Mouse (Mus musculus) intestine, postnatal 0 days (tissue): ENCODE measurements at regions not wholly inside any gene's neighbourhood (a gene's known extent, or its start where the extent isn't known, plus 50 kb on each side); places are given as distances from the start of the nearest gene placed in this dataset.

Experiments used
- ATAC-seq: fragments of 200-750 bp; cut with Nextera tagmentation; 2 replicates; pipeline ENCODE4 v1.8.0; 2017; ENCODE audit warnings: mild to moderate bottlenecking, moderate TSS enrichment, moderate library complexity
- H3K27ac ChIP-seq: fragments of 300-500 bp; sonication (generic); 2 replicates; pipeline ENCODE4 v1.5.1; 2014; ENCODE audit warnings: mild to moderate bottlenecking, low read depth, low read length, moderate library complexity
- H3K27me3 ChIP-seq: fragments of 300-500 bp; sonication (generic); replicated peaks from 2 replicates; pipeline ENCODE4 v1.6.1; 2014; ENCODE audit warnings: low read length, mixed read lengths; ENCODE audit not compliant: control insufficient read depth, insufficient read depth
- H3K36me3 ChIP-seq: fragments of 300-500 bp; sonication (generic); 2 replicates; pipeline ENCODE4 v1.6.1; 2014; ENCODE audit warnings: mild to moderate bottlenecking, moderate library complexity; ENCODE audit not compliant: control insufficient read depth, insufficient read depth
- H3K4me1 ChIP-seq: fragments of 300-500 bp; sonication (generic); replicated peaks from 2 replicates; pipeline ENCODE4 v1.6.1; 2014; ENCODE audit warnings: antibody characterized with exemption, low read length, mixed read lengths; ENCODE audit not compliant: control insufficient read depth, insufficient read depth
- H3K4me2 ChIP-seq: fragments of 300-500 bp; sonication (generic); replicated peaks from 2 replicates; pipeline ENCODE4 v1.6.1; 2014; ENCODE audit warnings: low read depth, mild to moderate bottlenecking, moderate library complexity
- H3K4me3 ChIP-seq: fragments of 300-500 bp; sonication (generic); 2 replicates; pipeline ENCODE4 v1.5.1; 2014; ENCODE audit warnings: low read depth, low read length
- H3K9ac ChIP-seq: fragments of 300-500 bp; sonication (generic); 2 replicates; pipeline ENCODE4 v1.6.1; 2014; ENCODE audit warnings: mild to moderate bottlenecking, low read depth, low read length
- H3K9me3 ChIP-seq: fragments of 300-500 bp; sonication (generic); 2 replicates; pipeline ENCODE4 v1.6.1; 2016; ENCODE audit warnings: mixed run types; ENCODE audit not compliant: control insufficient read depth
- CTCF ChIP-seq: sonication (generic); IDR thresholded peaks from 2 replicates; pipeline ENCODE4 v1.5.1; 2016; ENCODE audit warnings: low read depth, mild to moderate bottlenecking, control low read depth, antibody characterized with exemption, moderate library complexity
- WGBS: fragments of 180-500 bp; shearing (Covaris S2); extraction: QIAGEN DNeasy Blood & Tissue Kit; methylation state at CpG from one replicate; pipeline ENCODE4 v1.1.7; 2014; 5-methylcytosine and 5-hydroxymethylcytosine counted together

GRCm38 (mm10) chr15:61812671-61813070, 889.9 kb upstream of the A1bg start:
- 80% methylated on average over 2 of the region's 2 CpGs for WGBS
- Histone ChIP-seq H3K4me1 (no peaks in the 10 kb centered on the region), H3K9ac (no peak overlapping the region), H3K36me3 (no peaks in the 10 kb centered on the region), H3K27ac (no peak overlapping the region), H3K9me3 (no peaks in the 10 kb centered on the region), H3K27me3 (no peaks in the 10 kb centered on the region), H3K4me2 (no peak overlapping the region), H3K4me3 (no peak overlapping the region)
- ATAC-seq = no peak
- TF ChIP-seq CTCF = no peak

- H3K27me3 ChIP-seq = no peaks in the 10 kb centered on the region
- WGBS = 27% methylated on average over 2 of the region's 2 CpGs
- no peak overlapping the region for H3K27ac ChIP-seq
- peak; percentile 43; the same call in 1 of the 2 replicates for ATAC-seq
- TF ChIP-seq CTCF = no peak
- no peak overlapping the region for H3K9ac ChIP-seq
- H3K4me2 ChIP-seq = no peak overlapping the region
- no peak overlapping the region for H3K4me3 ChIP-seq
- no peaks in the 10 kb centered on the region for H3K36me3 ChIP-seq
- no peaks in the 10 kb centered on the region; the same call in 1 of the 2 replicates for H3K4me1 ChIP-seq
- H3K9me3 ChIP-seq = no peaks in the 10 kb centered on the region
Observed at GRCm38 (mm10) chr15:61805379-61805778, 882.6 kb upstream of the A1bg start.

GRCm38 (mm10) chr15:61800155-61800554, 877.3 kb upstream of the A1bg start:
- Histone ChIP-seq H3K9ac (no peak overlapping the region), H3K4me1 (no peaks in the 10 kb centered on the region; the same call in 1 of the 2 replicates), H3K9me3 (no peaks in the 10 kb centered on the region), H3K36me3 (no peaks in the 10 kb centered on the region), H3K4me2 (no peak overlapping the region), H3K27ac (no peak overlapping the region), H3K27me3 (no peaks in the 10 kb centered on the region), H3K4me3 (no peak overlapping the region)
- ATAC-seq = no peak
- 65% methylated on average over 4 of the region's 4 CpGs for WGBS
- no peak for TF ChIP-seq CTCF

DNA sequence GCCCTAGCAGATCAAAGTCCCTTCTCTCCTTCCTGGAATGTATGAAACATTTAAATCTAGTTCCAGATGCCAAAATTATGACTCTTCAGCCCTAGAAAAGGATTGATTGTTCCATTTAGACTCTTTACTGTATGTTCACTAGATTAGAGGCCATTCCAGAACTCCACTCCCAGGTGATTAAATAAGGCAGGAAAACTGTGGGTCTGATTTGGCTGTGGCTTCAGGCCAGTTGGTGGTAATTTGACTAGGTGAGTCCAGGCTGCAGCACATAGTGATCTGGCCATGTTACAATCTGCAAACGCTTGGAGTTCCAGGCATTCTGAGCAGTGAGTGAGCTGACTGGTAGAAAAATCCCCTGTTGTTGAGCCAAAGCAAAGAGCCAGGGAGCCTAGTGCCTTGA, 875.0 kb upstream of the A1bg start:
- no peak overlapping the region for H3K4me3 ChIP-seq
- ATAC-seq = peak; percentile 28; the same call in 1 of the 2 replicates
- no peaks in the 10 kb centered on the region for H3K27me3 ChIP-seq
- H3K9ac ChIP-seq = no peak overlapping the region
- H3K27ac ChIP-seq = no peak overlapping the region
- H3K9me3 ChIP-seq = no peaks in the 10 kb centered on the region
- TF ChIP-seq CTCF = no peak
- H3K4me1 ChIP-seq = no peaks in the 10 kb centered on the region; the same call in 1 of the 2 replicates
- H3K4me2 ChIP-seq = no peak overlapping the region
- H3K36me3 ChIP-seq = no peaks in the 10 kb centered on the region
- WGBS = 61% methylated on average over 1 of the region's 1 CpGs

DNA sequence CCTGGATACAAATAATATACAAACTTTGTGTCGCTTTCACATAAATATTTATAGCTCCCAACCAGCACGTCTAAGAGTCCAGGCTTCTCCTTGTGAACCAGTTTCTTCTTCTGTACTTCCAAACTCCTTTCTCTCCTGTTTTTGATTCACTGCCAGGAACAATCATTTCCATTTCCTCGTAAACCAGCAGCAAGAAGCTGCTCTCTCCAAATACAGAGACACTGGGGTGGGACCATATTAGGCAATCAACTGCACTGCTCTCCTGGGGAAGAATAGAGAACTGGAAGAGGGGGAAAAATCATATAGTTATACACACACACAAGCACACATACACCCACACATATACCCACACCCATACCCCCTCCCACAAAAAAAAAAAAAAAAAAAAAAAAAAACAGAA, 871.7 kb upstream of the A1bg start:
- H3K4me1 ChIP-seq = no peaks in the 10 kb centered on the region
- H3K9me3 ChIP-seq = no peaks in the 10 kb centered on the region
- H3K27me3 ChIP-seq = no peaks in the 10 kb centered on the region
- H3K4me3 ChIP-seq = no peak overlapping the region
- no peak for TF ChIP-seq CTCF
- H3K4me2 ChIP-seq = no peak overlapping the region
- H3K9ac ChIP-seq = no peak overlapping the region
- H3K36me3 ChIP-seq = no peaks in the 10 kb centered on the region
- H3K27ac ChIP-seq = no peak overlapping the region
- 31% methylated on average over 3 of the region's 3 CpGs for WGBS
- ATAC-seq = no peak

GRCm38 (mm10) chr15:61789847-61790562, 867.2 kb upstream of the A1bg start:
- peak; percentile 85 for ATAC-seq

More at GRCm38 (mm10) chr15:61789847-61790562, 867.2 kb upstream of the A1bg start:
- Histone ChIP-seq H3K4me3 (no peak overlapping the region), H3K4me2 (no peak overlapping the region), H3K36me3 (no peaks in the 10 kb centered on the region), H3K27me3 (no peaks in the 10 kb centered on the region), H3K9ac (no peak overlapping the region), H3K4me1 (no peaks in the 10 kb centered on the region), H3K9me3 (no peaks in the 10 kb centered on the region), H3K27ac (no peak overlapping the region)
- 24% methylated on average over 7 of the region's 7 CpGs for WGBS
- no peak for TF ChIP-seq CTCF
